Mouse (Mus musculus) right cerebral cortex, postnatal 4 days (tissue): ENCODE data around the gene Itga1.
A peak's percentile ranks its signal among the peaks of the same experiment; 100 is the strongest.

ENCODE experiments used
- DNase-seq: peaks from one replicate; pipeline ENCODE4 v3.0.0-alpha.2; 2022

Itga1 gene

GRCm38 (mm10) chr13:115050660-115051559, 50.9 kb downstream of the Itga1 start:
- peak; percentile 51 for DNase-seq

- DNase-seq = no peak
Measured at GRCm38 (mm10) chr13:115042652-115043051, 59.1 kb downstream of the Itga1 start.

- DNase-seq = no peak
Measured at GRCm38 (mm10) chr13:115037304-115037703, 64.5 kb downstream of the Itga1 start.

- no peak for DNase-seq
Measured at GRCm38 (mm10) chr13:115035387-115035786, 66.4 kb downstream of the Itga1 start.

- no peak for DNase-seq
Measured at GRCm38 (mm10) chr13:115033135-115033534, 68.6 kb downstream of the Itga1 start.

- peak; percentile 15 for DNase-seq
Measured at GRCm38 (mm10) chr13:115031177-115032000, 70.4 kb downstream of the Itga1 start.

- no peak for DNase-seq
Measured at GRCm38 (mm10) chr13:115025394-115025793, 76.4 kb downstream of the Itga1 start.

GRCm38 (mm10) chr13:115022117-115022787, 79.5 kb downstream of the Itga1 start:
- no peak for DNase-seq

- no peak for DNase-seq
Measured at GRCm38 (mm10) chr13:115021411-115021810, 80.4 kb downstream of the Itga1 start.

- DNase-seq = no peak
Measured at GRCm38 (mm10) chr13:115020727-115021126, 81.0 kb downstream of the Itga1 start.

- no peak for DNase-seq
Measured at GRCm38 (mm10) chr13:115017545-115017944, 84.2 kb downstream of the Itga1 start.

GRCm38 (mm10) chr13:115011547-115011946, 90.2 kb downstream of the Itga1 start:
- no peak for DNase-seq

- DNase-seq = no peak
Measured at GRCm38 (mm10) chr13:115006213-115006835, 95.4 kb downstream of the Itga1 start.

GRCm38 (mm10) chr13:115005342-115005741, 96.4 kb downstream of the Itga1 start:
- no peak for DNase-seq

GRCm38 (mm10) chr13:115003444-115004053, 98.2 kb downstream of the Itga1 start:
- DNase-seq = no peak

GRCm38 (mm10) chr13:115002837-115003236, 98.9 kb downstream of the Itga1 start:
- no peak for DNase-seq

GRCm38 (mm10) chr13:115002155-115002554, 99.6 kb downstream of the Itga1 start:
- DNase-seq = no peak

- no peak for DNase-seq
Measured at GRCm38 (mm10) chr13:114999582-114999981, 102.2 kb downstream of the Itga1 start.

- no peak for DNase-seq
Measured at GRCm38 (mm10) chr13:114998100-114998499, 103.7 kb downstream of the Itga1 start.

GRCm38 (mm10) chr13:114992260-114993014, 109.3 kb downstream of the Itga1 start:
- DNase-seq = no peak

GRCm38 (mm10) chr13:114987668-114988067, 114.1 kb downstream of the Itga1 start:
- DNase-seq = no peak
